Mouse (Mus musculus): ENCODE results near the gene Asic1.
"Not testable (repeated sequence)": the region's sequence is repeated elsewhere in the genome, so short reads cannot be mapped to it uniquely, and the experiment has no call there.

Gene Asic1

DNA sequence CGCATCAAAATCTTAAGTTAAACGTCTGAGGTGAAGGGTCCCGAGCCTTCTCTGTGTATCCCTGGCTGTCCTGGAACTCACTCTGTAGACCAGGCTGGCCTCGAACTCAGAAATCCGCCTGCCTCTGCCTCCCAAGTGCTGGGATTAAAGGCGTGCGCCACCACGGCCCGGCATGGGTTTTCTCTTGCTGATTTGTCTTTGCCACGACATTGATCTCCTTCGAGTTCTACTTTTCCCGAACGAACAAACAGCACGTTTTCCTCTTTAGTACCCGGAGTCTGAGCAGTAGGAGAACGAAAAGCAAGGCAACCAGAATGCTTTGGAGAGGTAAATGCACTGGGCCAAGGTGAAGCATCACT is 31.5 kb downstream of the Asic1 start:
- in situ Hi-C loops (cut with MseI, MboI) = not testable (repeated sequence)

- in situ Hi-C loops (cut with MseI, MboI) = no loop called here
Observed at GRCm38 (mm10) chr15:99701999-99702900, 32.1 kb downstream of the Asic1 start, which contains the start of gene Smarcd1. TSS of gene Smarcd1 (plus strand) at chr15:99702129.

DNA sequence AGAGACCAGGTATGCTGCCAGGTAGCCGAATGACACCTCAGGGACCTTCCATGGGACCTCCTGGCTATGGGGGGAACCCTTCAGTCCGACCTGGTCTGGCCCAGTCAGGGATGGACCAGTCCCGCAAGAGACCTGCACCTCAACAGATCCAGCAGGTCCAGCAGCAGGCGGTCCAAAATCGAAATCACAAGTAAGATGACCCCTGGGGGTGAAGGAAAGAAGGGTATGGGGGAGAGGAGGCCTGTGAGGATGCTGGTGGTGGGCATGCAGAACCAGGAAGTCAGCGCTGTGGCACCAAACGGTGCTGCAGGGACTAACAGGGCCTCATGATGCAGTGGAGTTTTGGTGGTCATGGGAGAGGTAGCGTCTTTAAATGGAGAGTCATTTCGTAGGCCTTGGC is 32.9 kb downstream of the Asic1 start:
- in situ Hi-C loops (cut with MseI, MboI) = no loop called here

- in situ Hi-C loops (cut with MseI, MboI) = no loop called here
Observed at GRCm38 (mm10) chr15:99703676-99704040, 33.5 kb downstream of the Asic1 start.

GRCm38 (mm10) chr15:99704041-99704681 is 34.0 kb downstream of the Asic1 start:
- in situ Hi-C loops (cut with MseI, MboI) = no loop called here

- in situ Hi-C loops (cut with MseI, MboI) = no loop called here
Observed at GRCm38 (mm10) chr15:99704881-99705280, 34.7 kb downstream of the Asic1 start.

DNA sequence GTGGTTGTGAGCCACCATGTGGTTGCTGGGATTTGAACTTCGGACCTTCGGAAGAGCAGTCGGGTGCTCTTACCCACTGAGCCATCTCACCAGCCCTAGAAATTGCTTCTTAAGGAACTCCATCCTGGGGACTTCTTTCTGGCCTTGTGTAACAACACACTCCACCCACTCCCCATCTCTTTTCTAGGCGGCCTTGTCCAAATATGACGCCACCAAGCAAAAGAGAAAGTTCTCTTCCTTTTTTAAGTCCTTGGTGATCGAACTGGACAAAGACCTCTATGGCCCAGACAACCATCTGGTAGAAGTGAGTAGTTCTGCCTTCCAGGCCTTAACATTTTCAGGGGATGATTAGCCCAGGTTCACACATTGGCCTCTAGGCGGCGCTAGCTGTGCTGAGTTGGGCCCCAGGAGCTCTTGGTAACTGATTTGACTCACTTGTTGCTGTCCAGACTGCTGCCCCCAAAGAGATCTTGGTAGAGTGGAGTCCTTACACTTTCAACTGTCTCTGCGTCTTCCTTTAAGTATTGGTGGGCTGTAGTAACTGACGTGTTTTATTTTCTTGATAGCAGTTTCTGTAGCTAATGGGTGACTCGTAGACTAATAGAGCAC is 35.4 kb downstream of the Asic1 start, which contains the start of gene Gm17349:
TSS of gene Gm17349 (minus strand) at position 51 of the 609 bp plus-strand sequence.
- in situ Hi-C loops (cut with MseI, MboI) = no loop called here

DNA sequence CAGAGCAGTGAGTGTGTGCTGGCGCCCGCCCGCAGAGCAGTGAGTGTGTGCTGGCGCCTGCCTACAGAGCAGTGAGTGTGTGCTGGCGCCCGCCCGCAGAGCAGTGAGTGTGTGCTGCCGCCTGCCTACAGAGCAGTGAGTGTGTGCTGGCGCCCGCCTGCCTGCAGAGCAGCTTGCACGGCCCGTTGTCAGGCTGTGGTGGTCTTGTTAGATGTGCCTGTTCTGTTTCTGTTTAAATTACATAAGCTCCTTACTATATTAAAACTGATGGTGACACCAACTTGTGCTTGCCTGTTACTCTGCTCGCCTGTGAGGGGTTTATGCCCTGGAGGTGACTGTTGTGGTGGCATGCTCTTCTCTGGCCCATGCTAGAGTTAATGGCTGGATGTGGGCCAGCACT is 38.0 kb downstream of the Asic1 start:
- in situ Hi-C loops (cut with MseI, MboI) = no loop called here

DNA sequence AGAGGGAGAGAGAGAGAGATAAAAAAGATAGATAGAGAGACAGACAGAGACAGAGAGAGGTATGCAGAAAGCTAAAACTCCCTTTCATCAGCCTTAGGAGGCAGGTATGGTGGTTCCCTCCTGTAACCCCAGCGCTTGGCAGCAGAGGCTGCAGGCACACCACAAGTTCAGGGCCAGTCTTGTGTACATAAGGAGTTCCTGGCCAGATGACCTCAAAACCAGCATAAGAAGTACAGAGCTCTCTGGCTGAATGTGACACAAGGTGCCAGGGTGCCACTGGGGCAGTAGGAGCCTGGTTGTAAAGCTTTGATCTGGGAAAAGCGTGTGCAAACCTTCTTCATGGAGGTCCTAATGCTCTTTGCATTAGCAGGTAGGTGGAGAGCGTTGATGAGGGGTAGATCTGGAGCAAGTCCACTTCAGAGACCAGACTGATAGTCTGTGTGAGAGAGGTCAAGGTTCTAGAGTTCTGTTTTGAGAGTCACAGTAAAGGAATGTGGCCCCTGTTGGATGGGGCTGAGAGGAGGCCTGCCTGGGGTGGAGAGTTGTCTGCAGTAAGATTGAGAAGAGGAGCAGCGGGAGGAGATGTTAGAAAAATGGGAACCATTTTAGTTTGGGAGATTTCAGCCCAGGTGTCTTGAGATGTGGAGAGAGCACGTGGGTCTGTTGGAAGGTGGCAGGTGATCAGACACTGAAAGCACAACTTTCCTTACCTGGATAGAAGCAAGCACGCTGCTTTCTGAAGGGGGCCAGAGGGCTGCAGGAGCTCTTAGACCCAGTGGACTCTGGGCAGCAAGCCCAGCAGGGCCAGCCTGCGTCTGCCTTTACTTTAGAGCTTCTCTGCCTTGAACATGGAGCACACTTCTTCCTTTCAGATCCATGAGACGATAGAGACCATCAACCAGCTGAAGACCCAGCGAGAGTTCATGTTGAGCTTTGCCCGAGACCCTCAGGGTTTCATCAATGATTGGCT is 40.3 kb downstream of the Asic1 start:
- in situ Hi-C loops (cut with MseI, MboI) = no loop called here

GRCm38 (mm10) chr15:99711491-99711890 is 41.3 kb downstream of the Asic1 start:
- in situ Hi-C loops (cut with MseI, MboI) = no loop called here

DNA sequence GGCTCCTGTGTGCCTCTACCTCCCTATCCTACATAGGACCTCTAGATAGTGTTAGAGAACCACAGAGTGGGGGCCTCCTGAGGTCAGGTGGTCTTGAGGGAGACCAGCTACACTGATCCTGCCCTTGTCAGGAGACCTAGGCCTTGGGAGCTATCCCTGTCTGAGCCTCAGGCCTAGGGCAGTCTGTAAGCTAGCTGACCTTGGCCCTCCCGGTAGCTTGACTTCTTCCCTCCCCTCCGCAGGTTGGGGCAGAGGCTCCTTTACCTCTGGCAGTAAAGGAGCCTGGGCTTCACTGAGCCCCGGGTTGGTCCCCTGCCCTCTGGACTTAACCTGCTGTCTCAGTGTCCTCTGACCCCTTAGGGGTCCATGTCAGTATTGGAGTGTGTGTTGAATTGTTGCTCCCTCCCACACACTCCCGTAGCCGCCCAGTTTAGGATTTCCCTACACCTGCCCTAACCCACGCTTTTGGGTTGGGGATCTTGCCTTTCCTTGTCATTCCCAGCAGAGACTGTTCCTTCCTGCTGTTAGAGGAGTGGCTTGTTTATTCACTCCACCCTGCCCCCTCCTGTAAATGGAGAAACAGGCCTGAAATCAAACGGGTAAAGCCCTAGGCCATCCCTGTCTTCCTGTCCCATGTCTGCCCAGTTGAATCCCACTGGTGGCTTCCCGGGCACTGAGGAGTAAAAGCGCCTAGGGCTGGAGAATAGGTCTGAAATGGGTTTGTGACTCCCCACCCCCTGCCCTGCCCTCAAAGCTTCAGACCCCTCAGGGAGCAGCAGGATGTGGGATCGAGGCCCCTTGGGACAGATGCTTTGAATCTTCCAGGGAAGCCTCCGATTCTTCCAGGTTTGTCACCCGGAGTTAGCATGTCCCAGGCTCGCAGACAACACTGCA is 42.7 kb downstream of the Asic1 start:
- in situ Hi-C loops (cut with MseI, MboI) = no loop called here

DNA sequence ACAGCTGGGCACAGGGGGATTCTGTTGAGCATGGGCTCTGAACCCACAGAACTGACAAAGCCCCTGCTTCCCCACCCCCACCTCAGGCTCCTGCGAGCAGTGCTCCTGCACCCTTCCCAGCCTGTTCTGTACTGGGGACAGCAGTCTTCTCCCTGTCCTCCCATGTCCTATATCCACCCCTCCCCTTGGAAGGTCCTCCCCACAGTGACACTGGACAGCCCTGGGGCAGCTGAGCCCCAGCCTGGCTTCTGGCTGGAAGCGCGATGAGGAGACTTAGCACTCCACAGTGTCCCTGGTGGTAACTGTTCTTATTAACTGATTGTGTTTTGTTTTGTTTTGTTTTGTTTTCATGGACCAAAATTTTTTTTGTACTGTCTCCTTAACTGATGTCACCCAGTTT is 43.4 kb downstream of the Asic1 start:
- in situ Hi-C loops (cut with MseI, MboI) = no loop called here

- in situ Hi-C loops (cut with MseI, MboI) = no loop called here
Observed at GRCm38 (mm10) chr15:99714206-99714605, 44.0 kb downstream of the Asic1 start.

GRCm38 (mm10) chr15:99714858-99715257 is 44.7 kb downstream of the Asic1 start:
- in situ Hi-C loops (cut with MseI, MboI) = no loop called here

GRCm38 (mm10) chr15:99715361-99715865 is 45.2 kb downstream of the Asic1 start:
- in situ Hi-C loops (cut with MseI, MboI) = no loop called here

- in situ Hi-C loops (cut with MseI, MboI) = no loop called here
Observed at GRCm38 (mm10) chr15:99715982-99716746, 46.0 kb downstream of the Asic1 start.

DNA sequence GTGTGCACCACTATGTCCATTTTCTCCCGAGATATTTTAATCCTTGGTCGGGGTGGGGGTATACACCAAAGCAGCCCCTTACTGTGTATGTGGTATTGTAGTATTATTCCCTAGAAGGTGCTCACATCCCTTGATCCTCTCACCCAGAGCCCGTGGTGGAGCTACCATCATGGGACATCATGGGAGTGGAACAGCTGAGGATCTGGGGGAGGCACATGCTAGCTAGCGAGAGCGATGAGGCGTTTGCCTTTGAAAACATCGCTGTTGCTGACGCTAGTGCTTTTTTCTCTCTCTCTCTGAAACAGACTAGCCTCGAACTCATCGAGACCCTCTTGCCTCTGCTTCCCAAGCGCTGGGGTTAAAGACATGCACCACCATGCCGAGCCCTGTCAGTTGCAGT is 46.6 kb downstream of the Asic1 start:
- in situ Hi-C loops (cut with MseI, MboI) = no loop called here

DNA sequence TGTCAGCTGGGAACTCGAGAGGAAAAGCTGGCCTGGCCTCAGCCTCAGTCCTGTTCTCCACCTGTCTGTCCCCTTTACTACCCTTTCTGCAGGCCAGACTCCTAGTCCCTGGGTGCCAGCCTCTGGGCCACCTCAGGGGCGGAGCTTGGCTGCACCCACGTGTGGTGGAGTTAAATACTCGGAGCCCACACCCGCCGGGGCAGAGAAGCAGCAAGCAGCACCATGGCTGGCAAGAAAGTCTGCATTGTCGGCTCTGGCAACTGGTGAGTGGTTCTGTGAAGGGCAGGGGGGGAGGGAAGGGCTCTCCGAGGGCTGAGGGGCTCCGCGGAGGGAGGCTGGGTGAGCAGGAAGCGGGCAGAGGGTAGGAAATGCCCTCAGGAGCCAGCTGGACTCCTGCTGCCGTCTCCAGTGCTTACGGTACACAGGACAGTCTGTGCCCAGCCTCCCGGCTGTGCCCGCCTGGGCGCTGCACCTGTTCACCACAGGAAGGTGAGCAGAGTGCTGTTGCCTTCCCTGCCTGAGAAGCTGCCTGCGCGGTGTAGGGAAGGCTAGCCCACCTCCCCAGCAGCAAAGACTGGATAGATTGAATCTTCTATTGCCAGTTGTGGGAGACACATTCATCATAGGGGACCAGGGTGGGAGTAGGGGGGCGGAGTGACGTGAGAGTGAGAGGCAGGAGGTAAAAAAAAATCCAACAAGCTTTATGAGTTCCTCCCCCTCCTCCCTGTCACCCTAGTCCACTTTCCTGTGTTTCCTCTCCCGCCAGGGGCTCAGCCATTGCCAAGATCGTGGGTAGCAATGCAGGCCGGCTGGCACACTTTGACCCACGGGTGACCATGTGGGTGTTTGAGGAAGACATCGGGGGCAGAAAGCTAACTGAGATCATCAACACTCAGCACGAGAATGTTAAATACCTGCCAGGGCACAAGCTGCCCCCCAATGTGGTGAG is 47.5 kb downstream of the Asic1 start, which contains the start of gene Gpd1:
TSS of gene Gpd1 (plus strand) at position 130 of the 949 bp plus-strand sequence.
- in situ Hi-C loops (cut with MseI, MboI) = no loop called here

Data from mouse trophoblast stem cell (cell line).